Mouse (Mus musculus): ENCODE measurements around the gene Rasd1. TPM values are rescaled to one million over a fixed set of nuclear protein-coding genes. Genes with fewer than 3 reads are reported as not detected.
"Not testable (repeated sequence)": the region's sequence is repeated elsewhere in the genome, so short reads cannot be mapped to it uniquely, and the experiment has no call there.

The Rasd1 gene
- polyA plus RNA-seq, 1 experiment from 2014 or later: 1.2 TPM

- no peaks in the 10 kb centered on the region for H3K9me3 ChIP-seq (replicated peaks)
- no peak overlapping the region for H3K9ac ChIP-seq
- DNase-seq (no peak), ATAC-seq (ENCODE audit: low read depth) (no peak)
- H3K4me1 ChIP-seq (replicated peaks): peaks cover 34% of the 10 kb centered on the region
- H3K27me3 ChIP-seq: peaks cover 40% of the 10 kb centered on the region
- 66% methylated on average over 20 of the region's 20 CpGs for WGBS (ENCODE audit: insufficient replicate concordance)
- H3K4me3 ChIP-seq (replicated peaks): no peak overlapping the region
- peaks cover 34% of the 10 kb centered on the region for H3K36me3 ChIP-seq
- H3K27ac ChIP-seq: no peak overlapping the region
- H3K4me2 ChIP-seq: no peak overlapping the region
Observed at GRCm38 (mm10) chr11:59960476-59961337, 4.0 kb downstream of the Rasd1 start.

- Histone ChIP-seq H3K4me1 (replicated peaks) (peaks cover 21% of the 10 kb centered on the region), H3K27me3 (peaks cover 27% of the 10 kb centered on the region), H3K9me3 (replicated peaks) (no peaks in the 10 kb centered on the region), H3K36me3 (peaks cover 45% of the 10 kb centered on the region), H3K27ac (no peak overlapping the region), H3K4me3 (replicated peaks) (no peak overlapping the region), H3K9ac (no peak overlapping the region), H3K4me2 (no peak overlapping the region)
- 68% methylated on average over 4 of the region's 4 CpGs for WGBS (ENCODE audit: insufficient replicate concordance)
- ATAC-seq (ENCODE audit: low read depth) (no peak), DNase-seq (no peak)
Observed at GRCm38 (mm10) chr11:59959453-59959852, 5.3 kb downstream of the Rasd1 start.

DNA sequence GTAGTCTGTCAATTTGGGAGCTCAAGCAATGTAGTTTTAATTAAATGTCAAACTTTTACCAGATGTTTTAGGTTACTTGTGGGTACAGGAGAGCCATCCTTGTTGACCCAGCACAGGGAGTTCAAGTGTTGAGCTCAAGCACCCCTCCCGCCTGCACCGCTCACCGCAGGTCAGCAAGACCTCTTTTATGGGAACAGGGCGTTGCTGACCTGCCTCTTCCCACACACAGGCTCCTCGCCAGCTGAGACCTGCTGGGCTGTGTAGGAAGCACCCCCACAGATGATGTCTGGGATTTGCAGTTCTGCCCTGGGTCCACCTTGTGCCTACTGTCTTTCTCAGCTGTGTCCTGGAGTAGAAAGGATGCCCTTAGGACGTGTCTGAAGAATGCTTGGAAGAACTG lies 8.0 kb downstream of the Rasd1 start:
- Histone ChIP-seq H3K4me2 (no peak overlapping the region), H3K27me3 (peaks cover under 1% of the 10 kb centered on the region; the same call in 1 of the 2 replicates), H3K9me3 (replicated peaks) (no peaks in the 10 kb centered on the region), H3K27ac (no peak overlapping the region), H3K4me3 (replicated peaks) (no peak overlapping the region), H3K9ac (no peak overlapping the region), H3K36me3 (peaks cover 37% of the 10 kb centered on the region), H3K4me1 (replicated peaks) (peaks cover 16% of the 10 kb centered on the region)
- DNase-seq (no peak), ATAC-seq (ENCODE audit: low read depth) (no peak)
- WGBS (ENCODE audit: insufficient replicate concordance): 78% methylated on average over 6 of the region's 6 CpGs

DNA sequence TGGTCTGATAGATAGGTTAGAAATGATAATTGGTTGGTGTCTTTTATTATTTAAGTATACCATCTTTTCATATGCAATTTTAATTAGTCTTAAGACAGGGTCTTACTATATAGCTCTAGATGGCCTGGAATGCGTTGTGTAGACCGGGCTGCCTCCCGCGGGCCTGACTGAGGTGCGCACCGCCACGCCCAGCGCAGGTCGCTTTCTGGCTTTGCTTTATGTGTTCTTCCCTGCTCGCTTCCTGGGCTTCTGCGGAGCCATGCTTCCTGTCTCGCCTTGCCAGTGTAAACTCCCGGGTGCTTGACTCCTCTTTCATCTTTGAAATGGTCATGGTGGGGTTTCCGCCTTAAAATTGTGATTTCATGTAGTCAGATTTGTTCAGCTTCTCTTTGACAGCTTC lies 11.9 kb downstream of the Rasd1 start:
- no peak for DNase-seq

GRCm38 (mm10) chr11:59948401-59948767 lies 16.4 kb downstream of the Rasd1 start:
- no peaks in the 10 kb centered on the region for H3K27me3 ChIP-seq
- WGBS (ENCODE audit: insufficient replicate concordance): under 1% methylated on average over 16 of the region's 16 CpGs
- peak; percentile 76 for ATAC-seq (ENCODE audit: low read depth)
- peak overlapping the region; percentile 98 for H3K9ac ChIP-seq
- peaks cover 43% of the 10 kb centered on the region for H3K4me1 ChIP-seq (replicated peaks)
- peak overlapping the region; percentile 96 for H3K4me3 ChIP-seq (replicated peaks)
- H3K4me2 ChIP-seq: peak overlapping the region; percentile 80
- no peak for DNase-seq
- H3K9me3 ChIP-seq (replicated peaks): no peaks in the 10 kb centered on the region
- no peaks in the 10 kb centered on the region for H3K36me3 ChIP-seq
- peak overlapping the region; percentile 85 for H3K27ac ChIP-seq

More for the DNA sequence above, 11.9 kb downstream of the Rasd1 start:
- Histone ChIP-seq H3K4me2 (no peak overlapping the region), H3K9ac (no peak overlapping the region), H3K9me3 (replicated peaks) (no peaks in the 10 kb centered on the region), H3K36me3 (peaks cover 19% of the 10 kb centered on the region), H3K27me3 (no peaks in the 10 kb centered on the region), H3K4me1 (replicated peaks) (peaks cover 32% of the 10 kb centered on the region), H3K4me3 (replicated peaks) (no peak overlapping the region), H3K27ac (no peak overlapping the region)
- WGBS (ENCODE audit: insufficient replicate concordance): 78% methylated on average over 14 of the region's 14 CpGs
- no peak for ATAC-seq (ENCODE audit: low read depth)

DNA sequence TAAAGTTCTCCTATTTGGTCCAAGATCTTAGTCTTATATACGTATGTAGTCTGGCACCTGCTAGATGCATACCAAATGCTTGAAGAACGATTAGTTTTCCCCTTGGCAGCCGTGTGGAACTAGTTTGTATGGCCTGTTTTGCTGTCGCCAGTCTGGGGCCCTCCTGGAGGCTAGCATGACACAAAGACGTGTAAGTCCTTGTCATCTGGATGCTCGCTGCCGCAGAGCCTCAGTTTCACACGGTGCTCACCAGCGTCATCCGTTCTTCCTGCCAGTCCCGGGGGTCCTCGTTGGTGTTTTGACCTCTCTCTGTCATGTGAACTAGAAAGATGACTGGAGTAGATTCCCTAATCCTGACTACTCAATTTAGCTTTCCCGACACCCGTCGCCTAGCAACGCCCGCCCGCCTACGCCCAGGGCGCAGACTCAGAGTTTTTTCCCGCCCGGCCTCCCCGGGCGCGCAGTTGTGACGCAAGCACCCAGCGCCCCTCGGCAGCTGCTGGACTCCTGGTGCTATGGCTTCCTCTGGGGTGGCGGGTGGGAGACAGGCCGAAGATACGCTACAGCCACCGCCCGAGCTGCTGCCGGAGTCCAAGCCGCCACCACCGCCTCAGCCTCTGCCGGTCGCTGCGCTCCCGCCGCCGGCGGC lies 16.9 kb downstream of the Rasd1 start, which contains the start of gene Med9:
Gene Med9 (plus strand): TSS at position 455 of the 649 bp plus-strand sequence.
- Histone ChIP-seq H3K4me2 (peak within 1 kb of the TSS; percentile 80), H3K27ac (peak within 1 kb of the TSS; percentile 85), H3K27me3 (no peaks in the 10 kb centered on the region), H3K9ac (peak within 1 kb of the TSS; percentile 98), H3K4me1 (replicated peaks) (peaks cover 38% of the 10 kb centered on the region), H3K4me3 (replicated peaks) (peak within 1 kb of the TSS; percentile 96), H3K9me3 (replicated peaks) (no peaks in the 10 kb centered on the region), H3K36me3 (no peaks in the 10 kb centered on the region)
- 2% methylated on average over 43 of the region's 43 CpGs for WGBS (ENCODE audit: insufficient replicate concordance)
- DNase-seq (peak; percentile 88), ATAC-seq (ENCODE audit: low read depth) (peak; percentile 94)

- H3K4me1 ChIP-seq (replicated peaks): peaks cover 52% of the 10 kb centered on the region
Observed at GRCm38 (mm10) chr11:59944855-59945254, 19.9 kb downstream of the Rasd1 start.

DNA sequence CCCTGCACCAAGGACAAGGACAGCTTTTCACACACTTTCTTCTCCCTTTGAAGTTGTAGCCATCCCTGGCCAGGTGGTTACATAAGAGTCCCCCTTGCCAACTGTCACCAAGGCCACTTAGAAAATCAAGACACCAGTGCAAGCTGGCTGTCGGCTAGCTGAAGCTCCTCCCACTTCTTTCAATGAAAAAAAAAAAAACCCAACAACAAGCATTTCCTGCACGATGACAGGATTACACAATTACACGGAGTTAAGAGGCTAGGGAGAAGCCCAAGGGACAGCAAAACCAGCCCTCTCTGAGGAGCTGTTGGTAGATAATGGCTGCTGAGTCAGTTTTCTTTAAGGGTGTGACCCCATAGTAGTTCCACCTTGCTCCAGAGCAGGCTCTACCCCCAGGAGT lies 23.4 kb downstream of the Rasd1 start:
- Histone ChIP-seq H3K9ac (peak overlapping the region; percentile 16; the same call in 1 of the 2 replicates), H3K4me1 (replicated peaks) (peaks cover 27% of the 10 kb centered on the region), H3K9me3 (replicated peaks) (no peaks in the 10 kb centered on the region), H3K36me3 (no peaks in the 10 kb centered on the region), H3K4me2 (peak overlapping the region; percentile 31), H3K27ac (peak overlapping the region; percentile 67), H3K4me3 (replicated peaks) (no peak overlapping the region), H3K27me3 (no peaks in the 10 kb centered on the region)
- DNase-seq (peak; percentile 22), ATAC-seq (ENCODE audit: low read depth) (peak; percentile 86)
- 3% methylated on average over 3 of the region's 3 CpGs for WGBS (ENCODE audit: insufficient replicate concordance)

More at GRCm38 (mm10) chr11:59944855-59945254, 19.9 kb downstream of the Rasd1 start:
- H3K4me2 ChIP-seq; H3K36me3 ChIP-seq; DNase-seq; H3K27ac ChIP-seq; ATAC-seq (ENCODE audit: low read depth); H3K9me3 ChIP-seq (replicated peaks); H3K9ac ChIP-seq; H3K4me3 ChIP-seq (replicated peaks); H3K27me3 ChIP-seq: not testable (repeated sequence)
- 79% methylated on average over 10 of the region's 10 CpGs for WGBS (ENCODE audit: insufficient replicate concordance)

DNA sequence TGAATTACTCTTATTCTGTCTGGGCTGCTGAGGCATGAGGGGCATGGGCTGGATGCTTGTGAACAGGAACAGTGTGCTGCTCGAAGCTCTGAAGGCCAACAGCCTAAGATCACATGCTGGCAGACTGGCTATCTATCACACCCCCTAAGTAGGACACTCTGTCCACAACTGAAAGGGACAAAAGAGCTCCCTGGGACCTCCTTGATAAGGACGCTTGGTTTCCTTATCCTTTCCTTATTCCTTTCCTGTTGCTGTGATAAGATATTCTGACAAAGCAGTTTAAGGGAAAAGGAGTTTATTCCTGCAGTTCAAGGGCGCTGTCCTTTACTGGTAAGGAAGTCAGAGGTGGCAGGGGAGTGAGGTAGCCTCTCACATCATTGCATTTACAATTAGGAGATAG lies 24.1 kb downstream of the Rasd1 start:
- no peak overlapping the region for H3K4me3 ChIP-seq (replicated peaks)
- peaks cover 27% of the 10 kb centered on the region for H3K4me1 ChIP-seq (replicated peaks)
- DNase-seq (no peak), ATAC-seq (ENCODE audit: low read depth) (0 out of 2 replicates have a peak, but pooled peaks have one; percentile 43)
- H3K36me3 ChIP-seq: no peaks in the 10 kb centered on the region
- no peaks in the 10 kb centered on the region for H3K27me3 ChIP-seq
- peak overlapping the region; percentile 67; the same call in 1 of the 2 replicates for H3K27ac ChIP-seq
- H3K9ac ChIP-seq: no peak overlapping the region
- WGBS (ENCODE audit: insufficient replicate concordance): 30% methylated on average over 3 of the region's 3 CpGs
- H3K9me3 ChIP-seq (replicated peaks): no peaks in the 10 kb centered on the region
- 0 out of 2 replicates have a peak overlapping the region, but pooled peaks have one; percentile 31 for H3K4me2 ChIP-seq

- Histone ChIP-seq H3K4me1 (replicated peaks) (peaks cover 27% of the 10 kb centered on the region), H3K36me3 (no peaks in the 10 kb centered on the region), H3K4me3 (replicated peaks) (no peak overlapping the region), H3K27me3 (peaks cover 3% of the 10 kb centered on the region; the same call in 1 of the 2 replicates), H3K4me2 (no peak overlapping the region), H3K27ac (no peak overlapping the region), H3K9me3 (replicated peaks) (no peaks in the 10 kb centered on the region), H3K9ac (no peak overlapping the region)
- no peak for DNase-seq
- WGBS (ENCODE audit: insufficient replicate concordance): 64% methylated on average over 1 of the region's 1 CpGs
- no peak for ATAC-seq (ENCODE audit: low read depth)
Observed at GRCm38 (mm10) chr11:59939821-59940220, 24.9 kb downstream of the Rasd1 start.

DNA sequence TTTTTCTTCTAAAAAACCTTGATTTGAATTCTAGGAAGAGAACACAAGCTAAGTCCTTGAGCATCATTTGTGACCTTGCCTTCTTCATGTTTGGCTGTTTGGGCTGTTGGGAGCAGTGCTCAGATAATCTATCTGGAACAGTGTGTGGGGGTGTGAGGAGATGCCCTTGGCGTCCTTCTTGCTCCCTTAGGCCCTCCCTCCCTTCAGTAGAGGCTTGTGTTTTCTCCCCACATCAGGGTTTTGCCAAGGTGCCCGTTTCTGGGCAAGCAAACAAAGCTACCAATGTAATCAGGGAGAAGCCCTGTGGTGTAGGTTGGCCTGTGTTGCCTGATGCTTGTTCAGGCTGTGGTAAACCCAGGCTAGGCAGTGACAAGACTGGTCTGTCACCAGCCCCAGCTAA lies 27.1 kb downstream of the Rasd1 start:
- Histone ChIP-seq H3K4me3 (replicated peaks) (no peak overlapping the region), H3K36me3 (no peaks in the 10 kb centered on the region), H3K27me3 (peaks cover 4% of the 10 kb centered on the region; the same call in 1 of the 2 replicates), H3K27ac (no peak overlapping the region), H3K4me2 (no peak overlapping the region), H3K9me3 (replicated peaks) (no peaks in the 10 kb centered on the region), H3K9ac (no peak overlapping the region), H3K4me1 (replicated peaks) (peaks cover 25% of the 10 kb centered on the region)
- 15% methylated on average over 2 of the region's 2 CpGs for WGBS (ENCODE audit: insufficient replicate concordance)
- no peak for ATAC-seq (ENCODE audit: low read depth)
- DNase-seq: no peak

Data from liver, embryonic 13.5 days (tissue).